Mouse (Mus musculus): ENCODE results near the gene Nup98. TPM values are rescaled to one million over a fixed set of nuclear protein-coding genes. Genes with fewer than 3 reads are reported as not detected.

The Nup98 gene
- total and polyA plus RNA-seq, 3 experiments, result 24.6 to 37.1 (median 25.0) TPM

DNA sequence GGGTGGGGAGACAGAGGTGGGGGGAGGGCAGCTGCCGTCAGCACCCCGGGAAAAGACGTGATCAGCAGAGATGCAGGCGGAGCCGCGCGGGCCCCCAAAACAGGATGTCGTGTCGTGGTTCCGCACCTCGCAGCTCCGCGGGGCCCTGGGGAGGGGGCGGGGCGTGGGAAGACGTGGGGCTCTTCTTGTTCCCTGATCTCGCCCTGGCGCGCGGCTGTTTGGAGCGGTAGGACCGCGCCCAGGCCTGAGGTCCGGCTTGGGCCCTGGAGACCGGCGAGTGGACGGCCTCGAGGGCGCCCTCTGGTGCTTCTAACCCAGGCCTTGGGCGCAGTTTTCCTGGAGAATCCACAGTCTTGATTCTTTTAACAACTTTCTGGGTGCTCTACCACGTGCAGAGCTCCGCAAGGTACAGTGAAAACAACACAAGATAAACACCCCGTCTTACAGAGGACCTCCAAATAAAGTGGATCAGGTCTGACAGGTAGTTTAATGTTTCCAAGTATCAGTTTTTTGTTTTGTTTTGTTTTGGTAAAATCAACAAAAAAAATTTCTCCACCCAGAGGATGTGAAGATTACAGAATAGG lies 40.7 kb upstream of the Nup98 start:
- H3K36me3 ChIP-seq (replicated peaks in 1 of 2; ENCODE audit: control insufficient read depth in 1 of 2, insufficient read depth in 1 of 2, low read length in 1 of 2), result no peaks in the 10 kb centered on the region
- H3K4me2 ChIP-seq (ENCODE audit: insufficient read depth, low read depth, poor library complexity, severe bottlenecking), result peak overlapping the region; percentile 81
- TF ChIP-seq MAFK (IDR thresholded peaks at IDR 0.05; ENCODE audit: insufficient replicate concordance, low read length) (no peak), UBTF (IDR thresholded peaks at IDR 0.05; ENCODE audit: low read depth, low read length) (0 out of 2 replicates have a peak, but pooled peaks have one; percentile 60), SMC3 (IDR thresholded peaks at IDR 0.05; ENCODE audit: low read depth, low read length) (peak; percentile 81), ETS1 (conservative IDR thresholded peaks at IDR 0.05; ENCODE audit: low read depth, low read length) (peak; percentile 68; the same call in 1 of the 2 replicates), RAD21 (IDR thresholded peaks at IDR 0.05; ENCODE audit: low read depth, low read length) (peak; percentile 45), CTCF (conservative IDR thresholded peaks at IDR 0.05 in 1 of 2, IDR thresholded peaks at IDR 0.05 in 1 of 2; ENCODE audit: low read depth in 2 of 2, low read length in 2 of 2) (peak in 1 of 2 experiments; percentile 79; a peak in 2 of 4 replicates), ZMIZ1 (IDR thresholded peaks at IDR 0.05; ENCODE audit: low read depth, low read length) (peak; percentile 58), EP300 (IDR thresholded peaks at IDR 0.05; ENCODE audit: low read length) (no peak; the same call in 1 of the 2 replicates), MAX (IDR thresholded peaks at IDR 0.05; ENCODE audit: low read length) (peak; percentile 74; the same call in 1 of the 2 replicates), CHD2 (IDR thresholded peaks at IDR 0.05; ENCODE audit: low read length) (peak; percentile 54; the same call in 1 of the 2 replicates), PAX5 (IDR thresholded peaks at IDR 0.05; ENCODE audit: low read length) (no peak), GABPA (IDR thresholded peaks at IDR 0.05; ENCODE audit: insufficient replicate concordance, low read depth, low read length) (no peak), IRF4 (IDR thresholded peaks at IDR 0.05; ENCODE audit: low read depth, low read length) (peak; percentile 48; the same call in 1 of the 2 replicates), ELF1 (IDR thresholded peaks at IDR 0.05; ENCODE audit: low read depth, low read length) (peak; percentile 56; the same call in 1 of the 2 replicates), RCOR1 (conservative IDR thresholded peaks at IDR 0.05; ENCODE audit: low read depth, low read length) (0 out of 2 replicates have a peak, but pooled peaks have one; percentile 66), MYC (IDR thresholded peaks at IDR 0.05; ENCODE audit: low read depth, low read length) (peak; percentile 72), TBP (conservative IDR thresholded peaks at IDR 0.05; ENCODE audit: low read depth, low read length) (no peak; the same call in 1 of the 2 replicates), TCF12 (IDR thresholded peaks at IDR 0.05; ENCODE audit: low read depth, low read length) (peak; percentile 19; the same call in 1 of the 2 replicates), KAT2A (IDR thresholded peaks at IDR 0.05; ENCODE audit: insufficient replicate concordance, low read length) (0 out of 2 replicates have a peak, but pooled peaks have one; percentile 30), SIN3A (IDR thresholded peaks at IDR 0.05; ENCODE audit: low read length) (peak; percentile 49; the same call in 1 of the 2 replicates), MXI1 (IDR thresholded peaks at IDR 0.05; ENCODE audit: low read depth, low read length) (peak; percentile 77; the same call in 1 of the 2 replicates), POLR2A (IDR thresholded peaks at IDR 0.05; ENCODE audit: low read depth, low read length) (peak; percentile 36; the same call in 1 of the 2 replicates), HCFC1 (IDR thresholded peaks at IDR 0.05; ENCODE audit: low read depth, low read length) (peak; percentile 30; the same call in 1 of the 2 replicates)
- H3K79me2 ChIP-seq (replicated peaks; ENCODE audit: control insufficient read depth, extremely low read depth, insufficient read depth, poor library complexity, severe bottlenecking), result peaks cover 34% of the 10 kb centered on the region
- no peaks in the 10 kb centered on the region for H3K27me3 ChIP-seq (replicated peaks)
- DNase-seq (ENCODE audit: extremely low read depth), result no peak
- H3K4me3 ChIP-seq (replicated peaks in 1 of 3; ENCODE audit: low read depth in 2 of 3, low read length in 2 of 3, poor library complexity in 1 of 3), result peak overlapping the region; percentile 65 to 73 (median 66)
- dilution Hi-C loops (cut with MboI; ENCODE audit: extremely low pct_ligation_motif_present, extremely low pct_unique_long_range_greater_than_20kb, low sequenced_read_pairs), result no loop called here
- H3K27ac ChIP-seq (ENCODE audit: insufficient read depth, low read depth), result peak overlapping the region; percentile 92
- peaks cover 23 to 33% of the 10 kb centered on the region in 2 experiments for H3K4me1 ChIP-seq (ENCODE audit: control insufficient read depth in 1 of 2, insufficient read depth in 2 of 2)
- no peaks in the 10 kb centered on the region for H3K9me3 ChIP-seq (replicated peaks; ENCODE audit: low read length)
- H3K9ac ChIP-seq (ENCODE audit: insufficient read depth, low read depth), result peak overlapping the region; percentile 79
- in situ Hi-C loops (cut with MboI; ENCODE audit: low pct_ligation_motif_present, low pct_unique_long_range_greater_than_20kb, low sequenced_read_pairs), result loop anchor here (25.0 kb wide), 1 partner anchor 588 kb away; the partner anchor contains the start of gene Clpb

All from CH12.LX (cell line).